Mouse (Mus musculus) limb, embryonic 15.5 days (tissue): ENCODE results near the gene Dguok. TPM values are rescaled to one million over a fixed set of nuclear protein-coding genes. Genes with fewer than 3 reads are reported as not detected.

Experiments
- ATAC-seq: fragments of 200-750 bp; cut with Nextera tagmentation; 2 replicates; pipeline ENCODE4 v1.8.0; 2017; ENCODE audit warnings: low read depth, moderate TSS enrichment; ENCODE audit not compliant: insufficient number of reproducible peaks, low FRiP score, low TSS enrichment
- H3K27ac ChIP-seq: fragments of 300-500 bp; sonication (generic); 2 replicates; pipeline ENCODE4 v1.5.1; 2015; ENCODE audit warnings: moderate library complexity, mild to moderate bottlenecking, inconsistent platforms
- H3K27me3 ChIP-seq: fragments of 300-500 bp; sonication (generic); 2 replicates; pipeline ENCODE4 v1.6.1; 2015; ENCODE audit warnings: inconsistent platforms
- H3K36me3 ChIP-seq: fragments of 300-500 bp; sonication (generic); 2 replicates; pipeline ENCODE4 v1.6.1; 2015; ENCODE audit warnings: inconsistent platforms
- H3K4me1 ChIP-seq: fragments of 300-500 bp; sonication (generic); 2 replicates; pipeline ENCODE4 v1.6.1; 2015; ENCODE audit warnings: inconsistent platforms
- H3K4me2 ChIP-seq: fragments of 300-500 bp; sonication (generic); 2 replicates; pipeline ENCODE4 v1.6.1; 2015; ENCODE audit warnings: mild to moderate bottlenecking, inconsistent platforms
- H3K4me3 ChIP-seq: fragments of 300-500 bp; sonication (generic); 2 replicates; pipeline ENCODE4 v1.5.1; 2015; ENCODE audit warnings: mild to moderate bottlenecking, inconsistent platforms
- H3K9ac ChIP-seq: fragments of 300-500 bp; sonication (generic); 2 replicates; pipeline ENCODE4 v1.6.1; 2015; ENCODE audit warnings: inconsistent platforms
- H3K9me3 ChIP-seq: fragments of 300-500 bp; sonication (generic); 2 replicates; pipeline ENCODE4 v1.6.1; 2016; ENCODE audit warnings: inconsistent platforms
- WGBS: fragments of 180-500 bp; shearing (Covaris S2); methylation state at CpG from one replicate; pipeline ENCODE4 v1.1.7; 2015; 5-methylcytosine and 5-hydroxymethylcytosine counted together
- polyA plus RNA-seq: library from polyadenylated mRNA; unstranded; fragments of >200 nt; fragmentation: Nextera tagmentation; extraction: Ambion mirVana; gene quantifications from 2 replicates; pipeline ENCODE4 v1.2.1, GENCODE M21; 2015

The Dguok gene
- 86.6 and 88.6 TPM in 2 replicates for polyA plus RNA-seq

DNA sequence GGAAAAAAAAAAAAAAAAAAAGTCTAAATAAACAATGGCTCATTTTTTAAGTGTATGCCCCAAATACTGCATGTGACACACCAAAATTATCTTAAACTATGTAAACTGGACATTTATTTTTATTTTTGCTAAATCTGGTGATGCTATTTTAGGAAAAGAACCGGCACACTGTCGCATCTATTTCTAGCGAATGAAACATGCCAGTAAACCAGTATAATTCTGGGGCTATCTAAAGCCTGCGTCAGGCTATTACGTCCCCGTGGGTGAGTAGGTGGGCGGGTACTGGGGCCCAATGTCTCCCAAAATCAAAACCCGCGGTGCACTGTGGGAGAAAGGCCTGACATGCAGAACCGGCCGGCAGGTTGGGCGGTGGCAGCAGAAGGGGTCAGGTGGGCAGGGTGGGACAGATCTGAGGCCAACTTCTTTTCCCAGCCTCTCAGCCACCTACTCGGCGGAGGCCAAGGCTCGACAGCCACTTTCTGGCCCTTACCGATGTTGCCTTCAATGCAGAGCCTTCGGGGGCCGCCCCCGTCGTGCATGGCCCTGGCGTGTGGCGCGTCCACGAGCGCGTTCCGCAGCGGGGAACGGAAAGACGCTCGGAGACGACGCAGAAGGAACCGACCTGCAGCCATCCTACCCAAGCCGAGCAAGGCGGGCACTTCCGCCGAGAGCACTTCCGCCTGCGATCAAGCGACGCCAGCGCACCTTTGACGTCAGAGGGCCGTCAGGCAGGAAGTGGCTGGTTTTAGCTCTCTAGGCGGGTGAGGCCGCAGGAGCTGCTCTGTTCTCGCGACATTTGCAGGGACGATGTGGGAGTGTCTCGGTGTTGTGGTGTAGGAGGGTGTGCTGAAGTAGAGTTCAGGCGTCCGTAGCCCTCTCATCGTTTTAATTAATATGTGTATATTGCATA lies at the start of gene Dguok:
Gene Dguok (minus strand): TSS at position 712 of the 910 bp plus-strand sequence.
- H3K4me2 ChIP-seq: peak within 1 kb of the TSS; percentile 71
- H3K9me3 ChIP-seq: no peaks in the 10 kb centered on the region
- no peaks in the 10 kb centered on the region for H3K27me3 ChIP-seq
- H3K27ac ChIP-seq: peak within 1 kb of the TSS; percentile 98
- peak within 1 kb of the TSS; percentile 87 for H3K9ac ChIP-seq
- peaks cover 9% of the 10 kb centered on the region for H3K4me1 ChIP-seq
- H3K36me3 ChIP-seq: peaks cover 3% of the 10 kb centered on the region; the same call in 1 of the 2 replicates
- under 1% methylated on average over 54 of the region's 54 CpGs for WGBS
- ATAC-seq: peak; percentile 99
- H3K4me3 ChIP-seq: peak within 1 kb of the TSS; percentile 81

DNA sequence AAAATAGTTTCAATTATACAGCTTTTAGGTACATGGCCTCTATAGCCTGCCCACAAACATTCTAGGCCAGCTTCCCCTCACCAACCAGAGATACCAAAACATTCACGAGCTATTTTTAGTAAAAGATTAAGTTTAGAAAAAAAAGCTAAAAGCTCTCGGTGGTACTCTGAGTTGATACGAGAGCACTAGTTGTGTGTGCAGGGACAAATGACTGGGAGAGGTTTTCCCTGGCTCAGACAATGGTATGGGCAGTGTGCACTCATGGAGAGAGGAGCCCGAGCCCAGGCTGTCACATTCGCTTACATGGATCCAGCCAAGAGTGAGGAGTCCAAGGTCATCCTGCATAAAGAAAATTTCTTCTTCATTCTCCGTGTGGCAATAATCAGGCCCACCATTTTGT lies 49.2 kb upstream of the Dguok start:
- Histone ChIP-seq H3K9ac (no peak overlapping the region), H3K4me2 (no peak overlapping the region), H3K4me1 (no peaks in the 10 kb centered on the region), H3K27ac (no peak overlapping the region), H3K36me3 (peaks cover 70% of the 10 kb centered on the region), H3K4me3 (no peak overlapping the region), H3K9me3 (no peaks in the 10 kb centered on the region), H3K27me3 (no peaks in the 10 kb centered on the region)
- WGBS: 81% methylated on average over 6 of the region's 6 CpGs
- ATAC-seq: no peak

DNA sequence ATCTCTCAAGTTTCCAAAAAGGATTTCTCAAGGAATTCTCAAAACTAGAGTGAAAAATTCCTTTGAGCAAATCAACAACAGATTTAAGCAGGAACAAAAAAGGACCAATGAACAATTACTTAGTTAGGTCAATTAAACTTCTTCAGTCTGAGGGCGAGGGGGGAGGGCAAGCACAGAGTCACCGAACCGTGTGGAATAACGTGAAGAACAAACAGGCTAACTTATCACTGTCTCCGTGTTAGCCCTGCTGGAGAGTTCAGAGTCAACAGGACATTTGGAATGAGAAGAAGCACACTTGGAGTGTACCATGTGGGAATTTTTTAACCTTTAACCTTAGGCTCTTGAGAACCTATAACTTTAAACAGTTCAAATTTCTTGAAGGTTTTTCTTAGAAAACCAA lies 41.6 kb upstream of the Dguok start:
- H3K27me3 ChIP-seq: no peaks in the 10 kb centered on the region
- 78% methylated on average over 5 of the region's 5 CpGs for WGBS
- H3K9me3 ChIP-seq: no peaks in the 10 kb centered on the region
- no peak overlapping the region for H3K4me2 ChIP-seq
- no peak overlapping the region for H3K27ac ChIP-seq
- no peak overlapping the region for H3K9ac ChIP-seq
- no peak overlapping the region for H3K4me3 ChIP-seq
- H3K4me1 ChIP-seq: no peaks in the 10 kb centered on the region
- ATAC-seq: no peak
- H3K36me3 ChIP-seq: peaks cover 34% of the 10 kb centered on the region

DNA sequence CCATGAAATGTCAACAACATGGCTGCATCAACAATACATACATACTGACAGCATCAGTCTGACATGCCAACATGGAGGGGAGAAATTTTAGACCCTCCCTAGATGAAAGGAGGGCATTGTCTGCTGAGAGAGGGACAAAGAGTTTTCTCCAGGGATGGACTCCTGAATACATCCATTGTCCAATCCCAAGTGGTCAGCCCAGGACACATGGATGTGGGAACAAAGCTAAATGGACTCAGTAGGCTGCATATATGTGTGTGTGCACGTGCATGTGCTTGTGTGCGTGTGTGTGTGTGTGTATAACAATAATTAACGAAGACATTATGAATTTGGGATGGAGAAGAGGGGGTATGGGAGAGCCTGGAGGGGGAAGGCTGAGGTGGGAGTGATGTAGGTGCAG lies 39.0 kb upstream of the Dguok start:
- no peak overlapping the region for H3K4me2 ChIP-seq
- peaks cover 28% of the 10 kb centered on the region for H3K36me3 ChIP-seq
- H3K4me1 ChIP-seq: peaks cover 8% of the 10 kb centered on the region
- no peaks in the 10 kb centered on the region for H3K9me3 ChIP-seq
- H3K27ac ChIP-seq: no peak overlapping the region
- H3K9ac ChIP-seq: no peak overlapping the region
- no peak for ATAC-seq
- WGBS: 87% methylated on average over 3 of the region's 3 CpGs
- no peaks in the 10 kb centered on the region for H3K27me3 ChIP-seq
- H3K4me3 ChIP-seq: no peak overlapping the region

DNA sequence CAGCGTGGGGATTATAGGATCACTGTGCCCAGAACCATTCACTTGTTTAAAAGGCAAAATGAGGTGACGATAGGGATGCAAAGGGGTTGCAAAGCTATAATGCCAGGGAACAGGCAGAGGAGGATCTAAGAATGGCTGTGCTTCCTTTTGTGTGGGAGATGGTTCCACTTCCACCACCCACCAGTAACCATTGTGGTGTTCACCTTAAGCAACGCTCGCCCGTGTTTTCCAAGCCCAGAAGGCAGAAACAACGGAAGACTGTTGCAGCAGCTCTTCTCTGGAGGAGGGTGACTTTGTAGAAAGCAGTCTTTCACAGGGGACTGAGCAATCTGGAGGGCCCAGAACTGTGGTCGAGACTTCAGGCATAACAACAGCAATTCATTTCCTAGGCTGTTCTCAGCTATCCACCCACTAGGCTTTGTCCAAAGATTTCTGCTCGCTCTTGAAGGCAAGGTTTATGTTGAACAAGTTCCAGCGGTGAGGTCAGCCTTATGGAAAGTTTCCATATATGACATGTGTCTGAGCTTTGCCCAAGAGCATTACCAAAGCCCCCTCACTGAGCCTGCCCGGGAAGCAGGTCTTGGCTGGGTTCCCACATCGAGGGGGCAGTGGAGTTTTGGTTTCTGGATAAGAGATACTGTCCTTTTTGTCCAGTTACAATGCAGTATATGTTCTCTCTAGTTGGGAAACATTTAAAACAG lies 35.1 kb upstream of the Dguok start:
- H3K27ac ChIP-seq: peak overlapping the region; percentile 80
- H3K27me3 ChIP-seq: no peaks in the 10 kb centered on the region
- H3K4me2 ChIP-seq: no peak overlapping the region
- WGBS: 55% methylated on average over 11 of the region's 11 CpGs
- peaks cover 19% of the 10 kb centered on the region for H3K36me3 ChIP-seq
- H3K9ac ChIP-seq: no peak overlapping the region
- no peak overlapping the region for H3K4me3 ChIP-seq
- ATAC-seq: peak; percentile 64
- H3K9me3 ChIP-seq: no peaks in the 10 kb centered on the region
- peaks cover 15% of the 10 kb centered on the region for H3K4me1 ChIP-seq

DNA sequence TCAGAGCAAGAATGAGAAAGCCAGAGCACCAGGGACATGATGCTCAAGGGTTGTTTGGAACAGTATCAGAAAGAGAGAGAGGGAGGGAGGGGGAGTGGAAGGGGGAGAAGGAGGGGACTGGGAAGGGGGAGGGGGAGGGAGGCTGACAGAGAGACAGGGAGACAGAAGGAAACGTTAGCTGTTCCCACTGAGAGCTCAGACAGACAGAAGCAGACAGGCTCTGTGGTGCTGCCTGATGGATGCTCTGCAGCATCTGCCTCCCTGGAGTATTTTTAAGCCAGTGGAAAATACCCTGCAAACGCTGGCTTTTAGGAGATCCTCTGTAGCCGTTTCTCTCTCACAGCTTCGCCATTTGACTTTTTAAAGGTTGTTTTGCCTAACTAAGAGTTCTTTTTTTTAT lies 33.2 kb upstream of the Dguok start:
- no peak for ATAC-seq
- Histone ChIP-seq H3K36me3 (peaks cover 6% of the 10 kb centered on the region; the same call in 1 of the 2 replicates), H3K4me3 (no peak overlapping the region), H3K4me2 (no peak overlapping the region), H3K4me1 (peaks cover 19% of the 10 kb centered on the region), H3K27ac (peak overlapping the region; percentile 43), H3K9ac (no peak overlapping the region), H3K27me3 (no peaks in the 10 kb centered on the region), H3K9me3 (no peaks in the 10 kb centered on the region)
- 32% methylated on average over 4 of the region's 4 CpGs for WGBS

DNA sequence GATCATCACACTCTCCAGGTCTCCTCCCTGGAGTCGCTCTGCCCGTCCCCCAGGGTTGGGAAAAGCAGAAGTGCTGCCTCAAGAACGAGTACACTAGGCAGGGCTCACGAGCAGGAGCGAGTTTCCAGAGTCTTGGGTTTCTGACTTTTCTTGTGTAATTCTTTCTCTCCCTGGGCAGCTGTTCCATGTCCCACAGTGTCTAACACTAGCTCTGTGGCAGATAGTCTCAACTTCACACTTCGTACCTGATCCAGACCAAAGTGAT lies 30.0 kb upstream of the Dguok start:
- Histone ChIP-seq H3K27me3 (no peaks in the 10 kb centered on the region), H3K4me3 (no peak overlapping the region), H3K4me1 (peaks cover 15% of the 10 kb centered on the region; the same call in 1 of the 2 replicates), H3K9ac (no peak overlapping the region), H3K4me2 (no peak overlapping the region), H3K27ac (peak overlapping the region; percentile 43; the same call in 1 of the 2 replicates), H3K36me3 (no peaks in the 10 kb centered on the region), H3K9me3 (no peaks in the 10 kb centered on the region)
- 41% methylated on average over 6 of the region's 6 CpGs for WGBS
- ATAC-seq: no peak

DNA sequence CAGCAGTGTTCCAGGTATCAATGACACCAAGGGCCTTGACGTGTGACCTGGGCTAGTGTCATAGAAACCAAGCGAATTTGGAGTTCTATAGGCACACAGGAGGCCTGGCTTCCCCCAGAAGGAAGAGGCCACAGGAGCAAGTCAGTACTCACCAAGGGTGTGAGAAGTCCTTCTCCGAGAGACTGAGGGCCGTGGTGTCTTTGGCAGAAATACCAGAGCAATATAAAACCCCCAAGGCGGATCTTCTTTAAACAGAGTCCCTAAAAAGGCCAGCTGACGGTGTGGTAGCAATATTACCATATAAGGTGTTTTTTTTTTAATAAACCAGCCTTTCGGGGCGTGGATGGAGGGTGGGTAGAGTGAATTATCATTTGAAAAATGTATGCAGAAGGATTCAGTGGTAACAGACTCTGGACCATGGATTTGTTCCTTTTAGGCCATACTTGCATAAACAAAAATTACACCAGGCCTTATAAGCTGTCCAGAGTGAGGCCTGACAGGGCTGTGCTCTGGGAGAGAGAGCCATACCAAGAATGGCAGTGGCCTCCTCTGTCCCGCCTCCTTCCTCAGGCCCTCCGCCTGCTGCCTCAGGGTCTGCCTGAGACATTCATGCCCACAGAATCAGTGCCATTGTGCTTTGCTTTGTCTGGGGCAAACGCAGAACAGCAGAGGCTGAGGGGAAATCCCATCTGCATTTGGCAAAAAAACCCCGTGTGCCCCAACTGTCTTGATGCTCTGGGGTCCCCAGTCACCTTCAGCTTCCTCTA lies 29.4 kb upstream of the Dguok start, which contains the start of gene Actg2:
Gene Actg2 (minus strand): TSS at position 238 of the 767 bp plus-strand sequence.
- peaks cover 11% of the 10 kb centered on the region; the same call in 1 of the 2 replicates for H3K4me1 ChIP-seq
- peak within 1 kb of the TSS; percentile 43; the same call in 1 of the 2 replicates for H3K27ac ChIP-seq
- no peaks in the 10 kb centered on the region for H3K36me3 ChIP-seq
- no peak within 1 kb of the TSS for H3K4me3 ChIP-seq
- H3K27me3 ChIP-seq: no peaks in the 10 kb centered on the region
- H3K9me3 ChIP-seq: no peaks in the 10 kb centered on the region
- H3K4me2 ChIP-seq: no peak within 1 kb of the TSS
- H3K9ac ChIP-seq: no peak within 1 kb of the TSS
- ATAC-seq: no peak
- WGBS: 58% methylated on average over 12 of the region's 12 CpGs

DNA sequence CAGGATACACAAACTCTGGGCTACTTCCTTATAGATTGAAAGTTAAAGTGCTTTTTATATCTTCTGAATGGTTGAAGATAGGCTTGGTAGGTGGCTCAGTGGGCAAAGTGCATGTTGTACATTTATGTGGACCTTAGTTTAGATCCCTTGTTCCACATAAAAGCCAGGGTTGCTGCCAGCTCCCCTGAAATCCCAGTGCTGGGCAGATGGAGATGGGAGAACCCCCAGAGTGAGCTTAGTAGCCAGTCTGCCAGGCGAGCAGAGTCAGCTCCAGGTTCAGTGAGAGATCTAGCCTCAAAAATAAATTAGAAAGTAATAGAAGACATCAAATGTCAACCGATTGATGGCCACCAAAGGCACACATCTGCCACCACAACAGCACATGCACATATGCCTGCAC lies 25.8 kb upstream of the Dguok start:
- no peak overlapping the region for H3K4me3 ChIP-seq
- no peak overlapping the region for H3K27ac ChIP-seq
- peaks cover 4% of the 10 kb centered on the region; the same call in 1 of the 2 replicates for H3K4me1 ChIP-seq
- H3K9me3 ChIP-seq: no peaks in the 10 kb centered on the region
- H3K27me3 ChIP-seq: no peaks in the 10 kb centered on the region
- H3K4me2 ChIP-seq: no peak overlapping the region
- no peaks in the 10 kb centered on the region for H3K36me3 ChIP-seq
- 66% methylated on average over 2 of the region's 2 CpGs for WGBS
- no peak for ATAC-seq
- H3K9ac ChIP-seq: no peak overlapping the region

DNA sequence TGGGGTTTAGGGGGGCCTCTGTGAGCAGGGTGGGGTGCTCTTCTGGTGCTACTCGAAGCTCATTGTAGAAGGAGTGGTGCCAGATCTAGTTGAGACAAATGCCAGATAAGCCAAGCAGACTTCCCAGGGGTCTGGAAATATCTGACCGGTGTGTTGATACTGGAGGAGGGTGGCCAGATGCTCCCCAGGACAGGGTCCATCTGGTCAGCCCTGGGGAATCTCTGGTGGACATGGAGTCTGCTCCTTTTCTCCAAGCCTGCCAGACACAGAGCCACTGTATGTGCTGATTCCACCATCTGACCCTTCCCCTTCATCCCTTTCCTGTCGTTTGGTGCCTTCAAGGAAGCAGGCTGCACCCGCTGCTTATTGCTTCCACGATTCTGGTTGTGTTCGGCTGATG lies 16.4 kb upstream of the Dguok start:
- no peaks in the 10 kb centered on the region for H3K36me3 ChIP-seq
- 40% methylated on average over 6 of the region's 6 CpGs for WGBS
- H3K9me3 ChIP-seq: no peaks in the 10 kb centered on the region
- ATAC-seq: no peak
- no peaks in the 10 kb centered on the region for H3K27me3 ChIP-seq
- no peak overlapping the region for H3K27ac ChIP-seq
- no peak overlapping the region for H3K4me2 ChIP-seq
- H3K4me1 ChIP-seq: no peaks in the 10 kb centered on the region
- no peak overlapping the region for H3K4me3 ChIP-seq
- no peak overlapping the region for H3K9ac ChIP-seq

DNA sequence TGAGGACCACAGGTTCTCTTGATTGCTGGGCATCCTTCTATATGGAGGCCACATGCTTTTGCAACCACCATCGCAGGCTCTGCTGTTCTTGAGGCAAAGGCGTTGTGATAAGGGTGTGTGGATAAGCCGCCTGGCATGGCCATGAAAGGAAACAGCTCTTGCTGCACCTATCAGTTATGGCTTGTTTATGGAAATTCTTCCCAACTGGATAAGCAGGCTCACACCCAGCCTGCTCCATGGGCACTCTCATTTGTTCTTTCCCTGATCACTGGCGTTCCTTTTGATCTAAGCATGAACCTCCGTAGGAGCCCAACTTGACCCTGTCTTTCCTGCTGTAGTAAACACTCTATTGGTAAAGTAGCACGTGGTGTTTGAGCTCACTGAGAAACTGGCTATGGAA lies 15.0 kb upstream of the Dguok start:
- H3K4me3 ChIP-seq: no peak overlapping the region
- no peak overlapping the region for H3K4me2 ChIP-seq
- no peaks in the 10 kb centered on the region for H3K27me3 ChIP-seq
- no peak overlapping the region for H3K9ac ChIP-seq
- no peak overlapping the region for H3K27ac ChIP-seq
- no peaks in the 10 kb centered on the region for H3K36me3 ChIP-seq
- 73% methylated on average over 6 of the region's 6 CpGs for WGBS
- no peak for ATAC-seq
- no peaks in the 10 kb centered on the region for H3K4me1 ChIP-seq
- no peaks in the 10 kb centered on the region for H3K9me3 ChIP-seq
